Mouse (Mus musculus) forebrain, embryonic 10.5 days (tissue): ENCODE results near the gene Ppp3cb. TPM values are rescaled to one million over a fixed set of nuclear protein-coding genes. Genes with fewer than 3 reads are reported as not detected.
A peak's percentile ranks its signal among the peaks of the same experiment; 100 is the strongest.
"Not testable (repeated sequence)": the region's sequence is repeated elsewhere in the genome, so short reads cannot be mapped to it uniquely, and the experiment has no call there.

Source experiments
- DNase-seq: peaks from one replicate; pipeline ENCODE4 v3.0.0-alpha.2; 2017; ENCODE audit warnings: low spot score; ENCODE audit errors: extremely low spot score
- H3K27ac ChIP-seq: fragments of 300-500 bp; sonication (generic); 2 replicates; pipeline ENCODE4 v1.5.1; 2016; ENCODE audit warnings: mild to moderate bottlenecking
- H3K27me3 ChIP-seq: fragments of 300-500 bp; sonication (generic); 2 replicates; pipeline ENCODE4 v1.6.1; 2016; ENCODE audit warnings: mild to moderate bottlenecking; ENCODE audit not compliant: poor library complexity, severe bottlenecking
- H3K36me3 ChIP-seq: fragments of 300-500 bp; sonication (generic); replicated peaks from 2 replicates; pipeline ENCODE4 v1.6.1; 2016; ENCODE audit warnings: mild to moderate bottlenecking, moderate library complexity
- H3K4me1 ChIP-seq: fragments of 300-500 bp; sonication (generic); 2 replicates; pipeline ENCODE4 v1.6.1; 2016
- H3K4me3 ChIP-seq: fragments of 300-500 bp; sonication (generic); 2 replicates; pipeline ENCODE4 v1.5.1; 2016; ENCODE audit warnings: mild to moderate bottlenecking, moderate library complexity
- H3K9me3 ChIP-seq: fragments of 300-500 bp; sonication (generic); 2 replicates; pipeline ENCODE4 v1.6.1; 2016; ENCODE audit warnings: mild to moderate bottlenecking, moderate library complexity
- WGBS: fragments of 180-500 bp; shearing (Covaris S2); methylation state at CpG from one replicate; pipeline ENCODE4 v1.1.7; 2016; 5-methylcytosine and 5-hydroxymethylcytosine counted together
- polyA plus RNA-seq: library from polyadenylated mRNA; unstranded; fragments of >200 nt; fragmentation: Nextera tagmentation; extraction: Ambion mirVana; gene quantifications from 2 replicates; pipeline ENCODE4 v1.2.1, GENCODE M21; 2016

Gene Ppp3cb
- 44.7 and 48.5 TPM in 2 replicates for polyA plus RNA-seq

DNA sequence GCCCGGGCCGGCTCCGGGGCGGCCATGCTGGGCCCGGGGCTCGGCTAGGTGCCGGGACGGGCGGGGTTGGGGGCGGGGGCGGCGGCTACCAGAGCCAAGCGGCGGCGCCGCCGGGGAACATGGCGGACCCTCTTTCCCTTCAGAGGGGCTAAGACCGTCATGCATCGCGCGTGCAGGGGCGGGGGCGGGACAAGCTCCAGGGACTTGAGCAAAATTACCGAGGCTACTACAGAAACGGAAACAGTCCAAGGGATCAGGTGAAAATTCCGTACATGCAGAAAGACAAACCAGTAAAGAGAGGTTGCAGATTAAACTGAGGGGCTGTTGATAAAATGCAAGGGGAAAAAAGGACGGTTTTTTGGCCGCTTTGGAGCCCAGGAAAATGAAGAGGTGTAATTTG lies at the start of gene Ppp3cb:
Ppp3cb (minus strand) TSS at position 159 of the 400 bp plus-strand sequence.
- Histone ChIP-seq H3K27me3 (no peaks in the 10 kb centered on the region), H3K27ac (peak within 1 kb of the TSS; percentile 99), H3K9me3 (no peaks in the 10 kb centered on the region), H3K4me1 (peaks cover 17% of the 10 kb centered on the region), H3K36me3 (peaks cover 49% of the 10 kb centered on the region), H3K4me3 (peak within 1 kb of the TSS; percentile 86)
- WGBS: under 1% methylated on average over 29 of the region's 29 CpGs
- peak; percentile 93 for DNase-seq

DNA sequence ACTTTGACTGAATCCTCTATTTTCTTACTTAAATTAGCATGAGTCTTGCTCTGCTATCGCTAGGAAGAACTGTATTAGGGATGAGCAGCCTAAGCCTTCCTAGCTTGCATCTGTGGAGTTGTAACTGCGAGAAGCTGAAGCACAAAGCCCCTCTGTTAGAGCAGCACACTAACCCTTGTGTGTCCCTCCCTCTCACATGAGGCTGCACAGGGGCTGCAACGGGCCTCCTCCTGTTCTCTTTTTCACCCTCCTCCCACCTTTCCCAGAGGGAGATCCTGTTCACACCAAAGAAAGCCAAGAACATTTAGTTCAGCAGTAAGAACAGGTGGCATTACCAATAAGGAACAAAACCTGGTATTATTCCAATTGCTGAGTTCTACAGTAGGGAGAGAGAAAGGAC lies 49.4 kb upstream of the Ppp3cb start:
- peaks cover 16% of the 10 kb centered on the region for H3K4me1 ChIP-seq
- H3K27me3 ChIP-seq: no peaks in the 10 kb centered on the region
- no peak overlapping the region for H3K4me3 ChIP-seq
- peaks cover 4% of the 10 kb centered on the region for H3K36me3 ChIP-seq
- peak overlapping the region; percentile 65 for H3K27ac ChIP-seq
- 20% methylated on average over 3 of the region's 3 CpGs for WGBS
- DNase-seq: no peak
- H3K9me3 ChIP-seq: no peaks in the 10 kb centered on the region

DNA sequence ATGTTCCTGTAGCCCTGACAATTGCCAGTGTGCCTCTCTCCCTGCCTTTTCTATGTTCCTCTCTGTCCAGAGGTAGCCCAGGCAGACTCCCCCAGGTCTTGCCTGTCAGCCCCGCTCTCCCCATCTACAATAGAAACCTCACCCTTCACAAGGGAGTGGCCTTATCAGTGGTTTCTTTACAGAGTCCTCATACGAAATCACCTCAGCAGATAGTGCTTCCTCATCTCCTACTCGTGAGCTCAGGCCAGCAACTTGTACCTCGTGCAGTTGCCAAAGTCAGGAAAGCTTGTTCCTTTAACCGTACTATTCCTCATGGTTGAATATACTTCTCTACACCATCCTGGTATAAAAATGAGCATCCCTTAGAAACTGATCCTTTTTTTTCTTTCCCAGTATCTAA lies 41.1 kb upstream of the Ppp3cb start:
- Histone ChIP-seq H3K27ac (no peak overlapping the region), H3K27me3 (no peaks in the 10 kb centered on the region), H3K4me3 (no peak overlapping the region), H3K4me1 (no peaks in the 10 kb centered on the region), H3K36me3 (peaks cover 56% of the 10 kb centered on the region), H3K9me3 (no peaks in the 10 kb centered on the region)
- no peak for DNase-seq
- WGBS: 90% methylated on average over 5 of the region's 5 CpGs

DNA sequence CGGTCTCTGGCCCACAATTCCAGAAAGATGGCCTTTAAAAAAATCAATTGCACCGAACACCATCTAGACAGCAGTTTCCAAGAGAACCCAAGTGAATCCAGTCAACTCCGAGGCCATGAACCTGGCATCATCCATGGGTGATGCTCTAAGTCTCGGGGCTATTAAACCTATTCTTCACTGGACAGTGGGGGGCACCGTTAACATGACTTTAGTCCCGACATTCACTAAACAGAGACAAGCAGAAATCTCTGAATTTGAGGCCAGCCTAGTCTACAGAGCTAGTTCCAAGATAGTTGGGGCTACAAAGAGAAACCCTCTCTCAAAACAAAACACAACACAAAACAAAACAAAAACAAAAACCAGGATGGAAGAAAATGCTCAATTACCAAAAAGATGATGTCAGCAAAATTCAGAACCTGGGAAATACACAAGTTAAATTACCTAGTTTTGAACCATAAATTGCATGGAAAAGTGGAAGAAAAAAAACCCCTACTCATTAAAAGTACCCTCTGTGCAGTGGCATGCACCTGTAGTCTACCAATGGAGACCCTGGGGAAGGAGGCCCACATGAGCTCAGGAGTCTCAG lies 32.5 kb upstream of the Ppp3cb start:
- no peak for DNase-seq
- WGBS: 79% methylated on average over 6 of the region's 6 CpGs
- Histone ChIP-seq H3K9me3 (no peaks in the 10 kb centered on the region), H3K27me3 (no peaks in the 10 kb centered on the region), H3K4me1 (no peaks in the 10 kb centered on the region), H3K27ac (no peak overlapping the region), H3K36me3 (peaks cover 60% of the 10 kb centered on the region), H3K4me3 (no peak overlapping the region)

DNA sequence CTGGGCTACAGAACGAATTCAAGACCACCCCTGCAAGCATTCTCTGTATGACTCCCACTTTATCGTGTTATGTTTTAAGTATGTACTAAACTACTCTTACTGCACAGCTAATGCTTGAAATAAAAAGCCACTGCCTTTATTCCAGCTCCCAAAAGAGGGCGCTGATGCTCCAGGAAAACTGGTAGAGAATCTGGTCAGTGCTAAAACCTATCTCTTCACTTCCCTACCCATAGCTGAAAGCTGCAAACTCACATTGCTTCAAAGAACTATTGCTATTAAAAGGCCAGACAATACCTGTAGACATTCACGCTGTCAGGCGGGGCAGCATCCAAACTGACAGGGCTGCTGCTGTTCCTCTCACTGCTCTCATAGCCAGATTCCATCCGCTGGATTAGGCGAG lies 29.8 kb upstream of the Ppp3cb start:
- H3K36me3 ChIP-seq: peaks cover 64% of the 10 kb centered on the region
- H3K27me3 ChIP-seq: no peaks in the 10 kb centered on the region
- WGBS: 57% methylated on average over 7 of the region's 7 CpGs

DNA sequence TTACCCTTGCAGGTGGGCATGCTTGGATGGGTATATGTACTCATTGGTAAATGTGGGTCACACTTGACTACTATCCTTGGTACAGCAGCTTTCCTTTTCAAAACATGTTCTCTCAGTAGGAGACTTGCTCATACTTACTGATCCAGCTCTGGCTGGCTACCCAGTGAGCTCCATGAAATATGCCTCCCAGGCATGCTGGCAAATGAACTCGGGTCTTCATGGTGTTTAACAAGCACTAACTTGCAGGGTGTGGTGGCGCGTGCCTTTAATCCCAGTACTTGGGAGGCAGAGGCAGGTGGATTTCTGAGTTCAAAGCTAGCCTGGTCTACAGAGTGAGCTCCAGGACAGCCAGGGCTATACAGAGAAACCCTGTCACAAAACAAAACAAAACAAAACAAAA lies 26.8 kb upstream of the Ppp3cb start:
- not testable (repeated sequence) for H3K4me1 ChIP-seq, H3K9me3 ChIP-seq, DNase-seq, H3K27ac ChIP-seq, H3K27me3 ChIP-seq, H3K4me3 ChIP-seq
- WGBS: 90% methylated on average over 3 of the region's 3 CpGs
- peaks cover 82% of the 10 kb centered on the region for H3K36me3 ChIP-seq

More for the DNA sequence above, 29.8 kb upstream of the Ppp3cb start:
- no peak overlapping the region for H3K4me3 ChIP-seq
- DNase-seq: peak; percentile 50
- H3K27ac ChIP-seq: no peak overlapping the region
- no peaks in the 10 kb centered on the region for H3K9me3 ChIP-seq
- H3K4me1 ChIP-seq: no peaks in the 10 kb centered on the region

DNA sequence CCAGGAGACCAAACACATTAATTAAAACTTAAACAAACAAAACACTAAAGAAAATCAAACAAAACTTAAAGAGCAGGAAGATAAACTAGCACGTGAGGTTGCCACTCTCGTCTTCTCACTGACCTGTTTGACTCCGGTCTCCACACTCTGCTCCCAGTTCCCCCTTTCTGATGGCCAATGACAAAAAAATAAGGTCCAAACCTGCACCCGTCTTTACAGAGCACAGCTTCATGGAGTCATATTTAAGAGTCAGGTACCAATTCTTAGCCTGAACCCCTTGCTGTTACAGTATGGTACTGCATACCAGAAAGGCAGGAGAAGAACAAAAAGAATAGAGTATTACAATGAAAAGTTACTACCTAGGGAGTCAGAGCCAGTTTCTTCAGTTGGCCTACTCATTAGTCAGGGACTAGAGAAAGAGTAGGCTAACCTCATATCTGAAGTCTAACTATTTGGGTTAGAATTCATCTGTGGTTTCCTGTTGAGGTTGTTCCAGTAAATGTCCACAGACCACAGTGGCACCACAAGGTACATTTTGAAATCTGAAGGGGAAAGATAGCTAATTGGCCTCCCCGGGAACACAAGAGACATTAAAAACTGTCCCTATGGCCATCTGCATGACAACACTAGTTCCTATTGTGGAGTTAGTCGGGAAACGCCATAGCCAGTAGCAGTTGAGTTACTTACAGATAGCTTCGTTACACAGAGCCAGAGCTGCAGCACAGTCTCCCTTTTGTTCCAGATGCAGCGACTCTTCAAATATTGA lies 19.1 kb upstream of the Ppp3cb start:
- Histone ChIP-seq H3K27ac (no peak overlapping the region), H3K4me3 (no peak overlapping the region), H3K36me3 (peaks cover 98% of the 10 kb centered on the region), H3K4me1 (no peaks in the 10 kb centered on the region), H3K27me3 (no peaks in the 10 kb centered on the region), H3K9me3 (no peaks in the 10 kb centered on the region)
- DNase-seq: no peak
- 85% methylated on average over 9 of the region's 9 CpGs for WGBS

DNA sequence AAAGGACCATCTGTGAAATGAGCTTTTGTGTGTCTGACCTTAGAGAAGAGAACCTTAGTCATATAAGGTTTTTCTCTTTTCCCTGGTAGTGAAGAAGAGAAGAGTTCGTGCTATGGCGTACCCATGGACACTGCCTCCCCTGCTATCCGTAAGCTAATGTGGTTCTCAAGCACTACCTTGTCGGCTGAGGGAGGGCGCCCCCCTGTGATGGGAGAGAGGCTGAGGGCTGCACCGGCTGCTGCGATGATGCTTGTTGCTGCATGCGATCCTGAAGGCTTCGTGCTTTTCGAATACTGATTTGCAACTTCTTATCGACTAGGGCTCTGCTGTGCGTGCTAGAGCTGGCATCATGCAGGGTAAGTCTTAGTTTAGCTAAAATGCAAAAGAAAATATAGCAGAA lies 18.3 kb upstream of the Ppp3cb start:
- Histone ChIP-seq H3K4me3 (no peak overlapping the region), H3K9me3 (no peaks in the 10 kb centered on the region), H3K36me3 (peaks cover 96% of the 10 kb centered on the region), H3K27me3 (no peaks in the 10 kb centered on the region), H3K4me1 (no peaks in the 10 kb centered on the region), H3K27ac (no peak overlapping the region)
- no peak for DNase-seq
- 73% methylated on average over 12 of the region's 12 CpGs for WGBS

DNA sequence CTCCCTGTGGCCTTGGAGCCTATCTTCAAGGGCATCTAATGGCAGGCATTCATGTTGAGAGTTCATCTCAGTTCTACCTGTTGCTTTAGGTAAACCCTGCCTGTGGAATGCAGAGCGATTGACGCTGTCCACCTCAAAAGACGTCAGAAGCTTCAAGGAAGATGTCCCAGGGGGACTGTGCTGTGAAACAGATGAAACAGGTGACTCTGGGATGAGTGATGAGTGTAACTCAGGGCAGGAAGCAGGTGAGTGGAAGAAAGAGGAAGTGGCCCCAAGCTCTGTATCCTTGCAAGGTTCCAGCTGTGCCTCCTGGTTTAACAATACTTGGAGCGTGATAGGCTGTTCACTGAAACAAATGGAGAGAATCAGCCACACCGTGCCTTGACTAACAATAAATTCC lies 15.5 kb upstream of the Ppp3cb start:
- Histone ChIP-seq H3K27me3 (no peaks in the 10 kb centered on the region), H3K27ac (no peak overlapping the region), H3K4me1 (no peaks in the 10 kb centered on the region), H3K9me3 (peaks cover 3% of the 10 kb centered on the region; the same call in 1 of the 2 replicates), H3K4me3 (no peak overlapping the region), H3K36me3 (peaks cover 96% of the 10 kb centered on the region)
- DNase-seq: no peak
- 93% methylated on average over 5 of the region's 5 CpGs for WGBS

DNA sequence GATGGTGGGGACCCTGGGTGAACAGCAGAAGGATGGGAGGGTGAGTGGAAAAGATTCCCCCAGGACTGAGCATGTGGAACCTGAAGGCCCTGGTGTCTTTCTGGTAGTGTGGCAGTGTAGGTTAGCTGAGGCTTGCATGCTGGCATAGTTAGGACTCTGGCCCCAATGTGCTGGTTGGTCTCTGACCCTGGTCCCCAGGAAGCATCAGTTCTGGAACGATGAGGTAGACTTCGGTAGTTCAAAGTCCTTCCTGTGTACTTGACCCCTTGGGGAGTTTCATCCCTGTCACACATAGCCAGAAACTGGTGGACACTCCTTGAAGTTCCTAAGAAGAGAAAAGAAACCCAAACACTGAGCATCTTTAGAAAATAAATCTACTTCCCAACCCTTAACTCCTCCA lies 3.8 kb upstream of the Ppp3cb start:
- WGBS: 93% methylated on average over 2 of the region's 2 CpGs
- Histone ChIP-seq H3K9me3 (no peaks in the 10 kb centered on the region), H3K4me1 (peaks cover 3% of the 10 kb centered on the region), H3K4me3 (no peak overlapping the region), H3K27ac (no peak overlapping the region), H3K27me3 (no peaks in the 10 kb centered on the region), H3K36me3 (peaks cover 72% of the 10 kb centered on the region)
- no peak for DNase-seq

DNA sequence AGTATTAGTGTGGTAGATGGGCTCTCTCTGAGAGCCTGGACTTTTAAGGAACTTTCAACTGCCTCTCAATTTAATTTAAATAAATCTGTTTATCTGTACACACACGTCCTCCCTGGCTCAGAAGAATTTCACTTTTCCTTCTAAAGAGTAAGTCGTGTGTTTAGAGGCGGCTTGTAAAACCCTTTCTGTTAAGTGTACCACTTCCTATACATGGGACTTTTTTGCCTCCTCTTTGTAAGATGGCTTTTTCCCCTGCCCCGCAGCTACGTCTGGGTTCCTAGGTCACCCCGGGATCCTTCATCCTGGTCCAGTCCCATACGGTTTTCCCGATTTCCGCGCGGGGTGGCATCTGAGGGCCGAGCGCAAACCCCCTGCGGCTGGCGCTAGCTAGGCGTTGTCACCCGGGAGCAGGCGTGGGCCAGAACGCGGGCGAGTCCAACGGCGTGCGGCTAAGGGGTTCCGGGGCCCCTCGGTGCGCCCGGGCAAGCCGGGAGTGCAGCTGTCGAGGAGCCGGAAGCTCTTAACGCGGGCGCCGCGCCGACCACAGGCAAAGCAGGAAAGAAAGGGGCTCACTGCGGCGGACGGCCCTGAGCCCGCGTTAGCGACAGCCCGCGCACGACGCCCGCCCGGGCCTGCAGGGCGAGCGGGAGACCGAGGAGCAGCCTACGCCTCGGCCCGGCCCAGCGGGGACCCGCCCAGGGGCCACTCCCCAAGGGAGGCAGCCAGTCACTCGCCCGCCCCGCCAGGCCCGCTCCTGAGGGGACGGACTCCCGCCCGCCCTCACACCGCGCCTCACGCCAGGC lies 643 bp downstream of the Ppp3cb start:
- H3K27me3 ChIP-seq: no peaks in the 10 kb centered on the region
- peak overlapping the region; percentile 86 for H3K4me3 ChIP-seq
- peaks cover 43% of the 10 kb centered on the region for H3K36me3 ChIP-seq
- H3K27ac ChIP-seq: peak overlapping the region; percentile 99
- WGBS: 0% methylated on average over 66 of the region's 67 CpGs
- DNase-seq: peak; percentile 81
- no peaks in the 10 kb centered on the region for H3K9me3 ChIP-seq
- H3K4me1 ChIP-seq: peaks cover 17% of the 10 kb centered on the region

DNA sequence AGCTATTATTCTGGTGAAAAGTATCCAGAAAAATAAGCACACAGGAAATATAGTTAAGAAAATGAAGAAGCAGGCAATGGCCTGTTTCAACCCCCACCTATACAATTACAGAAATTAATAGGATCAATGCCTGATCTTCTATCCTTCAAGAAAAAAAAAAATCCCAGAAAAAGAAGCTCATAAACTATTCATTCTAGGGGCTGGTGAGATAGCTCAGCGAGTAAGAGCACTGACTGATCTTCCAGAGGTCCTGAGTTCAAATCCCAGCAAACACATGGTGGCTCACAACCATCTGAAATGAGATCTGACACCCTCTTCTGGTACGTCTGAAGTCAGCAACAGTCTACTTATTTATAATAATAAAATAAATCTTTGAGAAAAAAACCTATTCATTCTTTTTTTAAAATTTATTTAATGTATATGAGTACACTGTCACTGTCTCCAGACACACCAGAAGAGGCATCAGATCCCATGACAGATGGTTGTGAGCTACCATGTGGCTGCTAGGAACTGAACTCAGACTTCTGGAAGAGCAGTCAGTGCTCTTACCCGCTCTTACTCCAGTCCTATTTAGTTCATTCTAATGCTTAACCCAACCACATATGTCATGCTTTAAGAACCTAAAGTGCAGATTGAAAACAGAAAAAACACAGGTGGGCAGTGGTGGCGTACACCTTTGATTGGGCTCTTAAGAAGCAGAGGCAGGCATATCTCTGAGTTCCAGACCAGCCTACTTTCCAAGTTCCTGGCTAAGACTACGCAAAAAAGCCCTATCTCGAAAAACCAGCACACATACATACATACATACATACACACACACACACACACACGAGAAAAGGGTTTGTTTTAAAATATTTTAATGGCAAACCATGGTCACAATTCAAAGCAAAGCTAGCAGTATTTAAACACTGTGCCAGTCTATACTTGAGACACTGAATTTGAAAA lies 1.6 kb downstream of the Ppp3cb start:
- DNase-seq: no peak
- Histone ChIP-seq H3K27ac (peak overlapping the region; percentile 40; the same call in 1 of the 2 replicates), H3K4me3 (peak overlapping the region; percentile 86), H3K4me1 (peaks cover 17% of the 10 kb centered on the region), H3K27me3 (no peaks in the 10 kb centered on the region), H3K9me3 (no peaks in the 10 kb centered on the region), H3K36me3 (peaks cover 34% of the 10 kb centered on the region)
- 82% methylated on average over 7 of the region's 7 CpGs for WGBS
